Mouse (Mus musculus): ENCODE data around the gene Gm5136.

DNA sequence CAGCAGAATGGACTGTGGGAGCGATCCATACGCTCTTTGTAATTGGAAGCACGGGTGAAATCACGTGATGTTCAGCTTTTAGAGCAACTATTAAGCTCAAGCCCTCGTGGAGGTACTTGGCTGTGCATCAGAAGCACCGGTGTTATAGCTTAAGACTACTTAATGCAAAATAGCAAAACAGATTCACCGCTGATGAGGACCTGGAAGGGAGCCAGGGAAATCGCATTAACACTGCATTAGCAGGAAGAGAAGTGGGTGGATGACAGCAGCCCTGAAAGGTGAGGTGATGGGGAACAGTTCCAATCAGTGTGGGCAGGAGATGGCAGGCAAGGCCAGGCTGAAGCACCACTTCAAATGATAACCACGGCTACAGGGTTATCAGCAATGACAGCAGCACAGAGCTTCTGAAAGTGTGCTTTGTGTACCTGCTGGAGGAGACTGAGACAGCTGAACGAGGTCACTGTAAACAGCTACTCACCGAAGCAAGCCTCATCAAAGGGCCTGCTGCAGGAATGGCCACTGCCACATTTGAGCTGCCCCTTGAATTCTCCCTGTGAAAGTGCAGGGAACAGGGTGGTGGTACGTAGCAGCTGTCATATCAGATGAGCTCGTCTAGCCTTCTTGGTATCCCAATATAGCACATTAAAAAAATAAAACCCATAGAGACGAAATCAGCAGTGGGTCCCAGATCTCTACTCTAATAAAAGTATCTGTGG, 20.1 kb downstream of the Gm5136 start:
- no peak for TF ChIP-seq CTCF (IDR thresholded peaks at IDR 0.05; ENCODE audit: control insufficient read depth, insufficient read depth, insufficient replicate concordance, low read depth, low read length)
- TF ChIP-seq POLR2A (IDR thresholded peaks at IDR 0.05; ENCODE audit: control insufficient read depth, low read depth, low read length) = no peak
